Mouse (Mus musculus) limb, embryonic 11.5 days (tissue): Measurements from ENCODE around the gene Ercc5. TPM values are rescaled to one million over a fixed set of nuclear protein-coding genes. Genes with fewer than 3 reads are reported as not detected.

Experiments
- ATAC-seq: fragments of 200-750 bp; cut with Nextera tagmentation; 2 replicates; pipeline ENCODE4 v1.8.0; 2017; ENCODE audit warnings: low read depth; ENCODE audit not compliant: insufficient number of reproducible peaks, low FRiP score, low TSS enrichment
- DNase-seq: peaks from one replicate; pipeline ENCODE4 v3.0.0-alpha.2; 2015; ENCODE audit warnings: low spot score
- H3K27ac ChIP-seq: fragments of 300-500 bp; sonication (generic); replicated peaks from 2 replicates; pipeline ENCODE4 v1.5.1; 2014; ENCODE audit warnings: low read depth, mild to moderate bottlenecking, low read length
- H3K27me3 ChIP-seq: fragments of 300-500 bp; sonication (generic); 2 replicates; pipeline ENCODE4 v1.6.1; 2014; ENCODE audit warnings: mild to moderate bottlenecking, low read length, mixed read lengths; ENCODE audit not compliant: control insufficient read depth, insufficient read depth
- H3K36me3 ChIP-seq: fragments of 300-500 bp; sonication (generic); 2 replicates; pipeline ENCODE4 v1.6.1; 2014; ENCODE audit warnings: mild to moderate bottlenecking, low read length, moderate library complexity, mixed read lengths; ENCODE audit not compliant: control insufficient read depth, insufficient read depth
- H3K4me1 ChIP-seq: fragments of 300-500 bp; sonication (generic); 2 replicates; pipeline ENCODE4 v1.6.1; 2014; ENCODE audit warnings: low read length, mixed read lengths; ENCODE audit not compliant: control insufficient read depth, insufficient read depth
- H3K4me2 ChIP-seq: fragments of 300-500 bp; sonication (generic); 2 replicates; pipeline ENCODE4 v1.6.1; 2014; ENCODE audit warnings: low read depth, mild to moderate bottlenecking, moderate library complexity; ENCODE audit not compliant: severe bottlenecking
- H3K4me3 ChIP-seq: fragments of 300-500 bp; sonication (generic); 2 replicates; pipeline ENCODE4 v1.5.1; 2014; ENCODE audit warnings: low read depth, low read length
- H3K9ac ChIP-seq: fragments of 300-500 bp; sonication (generic); 2 replicates; pipeline ENCODE4 v1.6.1; 2014; ENCODE audit warnings: mild to moderate bottlenecking, low read length
- H3K9me3 ChIP-seq: fragments of 300-500 bp; sonication (generic); 2 replicates; pipeline ENCODE4 v1.6.1; 2016; ENCODE audit warnings: low read length; ENCODE audit not compliant: control insufficient read depth
- WGBS: fragments of 180-500 bp; shearing (Covaris S2); extraction: QIAGEN DNeasy Blood & Tissue Kit; methylation state at CpG from one replicate; pipeline ENCODE4 v1.1.7; 2014; 5-methylcytosine and 5-hydroxymethylcytosine counted together
- polyA plus RNA-seq: library from polyadenylated mRNA; unstranded; fragments of >200 nt; fragmentation: Nextera tagmentation; extraction: Ambion mirVana; gene quantifications from 2 replicates; pipeline ENCODE4 v1.2.1, GENCODE M21; 2014

Gene Ercc5
- polyA plus RNA-seq, 1 experiment from 2014 or later, result 26.0 TPM

- Histone ChIP-seq H3K36me3 (no peaks in the 10 kb centered on the region), H3K4me3 (no peak overlapping the region), H3K4me1 (no peaks in the 10 kb centered on the region), H3K27ac (no peak overlapping the region), H3K9me3 (no peaks in the 10 kb centered on the region), H3K4me2 (no peak overlapping the region), H3K27me3 (no peaks in the 10 kb centered on the region), H3K9ac (no peak overlapping the region)
- WGBS, result 95% methylated on average over 15 of the region's 15 CpGs
- DNase-seq (no peak), ATAC-seq (no peak)
These were observed 55.3 kb downstream of the Ercc5 start for GRCm38 (mm10) chr1:44202876-44203275.

- Histone ChIP-seq H3K27me3 (no peaks in the 10 kb centered on the region), H3K4me3 (no peak overlapping the region), H3K36me3 (no peaks in the 10 kb centered on the region), H3K9ac (no peak overlapping the region), H3K4me1 (no peaks in the 10 kb centered on the region), H3K27ac (no peak overlapping the region), H3K9me3 (no peaks in the 10 kb centered on the region), H3K4me2 (no peak overlapping the region)
- DNase-seq (no peak), ATAC-seq (no peak)
- 59% methylated on average over 2 of the region's 2 CpGs for WGBS
These were observed 66.9 kb downstream of the Ercc5 start for GRCm38 (mm10) chr1:44214443-44214842.

GRCm38 (mm10) chr1:44216352-44217116, 69.0 kb downstream of the Ercc5 start:
- DNase-seq, result no peak
- Histone ChIP-seq H3K4me1 (no peaks in the 10 kb centered on the region), H3K4me3 (no peak overlapping the region), H3K9me3 (no peaks in the 10 kb centered on the region), H3K9ac (no peak overlapping the region), H3K27ac (no peak overlapping the region), H3K36me3 (no peaks in the 10 kb centered on the region), H3K4me2 (no peak overlapping the region), H3K27me3 (no peaks in the 10 kb centered on the region)
- 82% methylated on average over 2 of the region's 2 CpGs for WGBS
- ATAC-seq, result no peak

- H3K9ac ChIP-seq, result no peak overlapping the region
- no peaks in the 10 kb centered on the region for H3K9me3 ChIP-seq
- H3K27ac ChIP-seq, result no peak overlapping the region
- no peak for ATAC-seq
- no peaks in the 10 kb centered on the region for H3K36me3 ChIP-seq
- H3K4me1 ChIP-seq, result no peaks in the 10 kb centered on the region
- H3K27me3 ChIP-seq, result no peaks in the 10 kb centered on the region
- WGBS, result 73% methylated on average over 2 of the region's 2 CpGs
- no peak overlapping the region for H3K4me3 ChIP-seq
- no peak overlapping the region for H3K4me2 ChIP-seq
- DNase-seq, result no peak
These were observed 69.6 kb downstream of the Ercc5 start for GRCm38 (mm10) chr1:44217118-44217517.

- no peaks in the 10 kb centered on the region for H3K27me3 ChIP-seq
- DNase-seq (no peak), ATAC-seq (no peak)
- H3K36me3 ChIP-seq, result no peaks in the 10 kb centered on the region
- no peak within 1 kb of the TSS for H3K9ac ChIP-seq
- 88% methylated on average over 1 of the region's 1 CpGs for WGBS
- no peaks in the 10 kb centered on the region for H3K9me3 ChIP-seq
- H3K4me3 ChIP-seq, result no peak within 1 kb of the TSS
- no peak within 1 kb of the TSS for H3K4me2 ChIP-seq
- no peak within 1 kb of the TSS for H3K27ac ChIP-seq
- no peaks in the 10 kb centered on the region for H3K4me1 ChIP-seq
These were observed 71.3 kb downstream of the Ercc5 start, which contains the start of gene Mettl21e for GRCm38 (mm10) chr1:44218876-44219275. Gene Mettl21e, minus strand, starts transcription at chr1:44218961.

- Histone ChIP-seq H3K4me3 (no peak overlapping the region), H3K9ac (no peak overlapping the region), H3K4me1 (no peaks in the 10 kb centered on the region), H3K4me2 (no peak overlapping the region), H3K27ac (no peak overlapping the region), H3K36me3 (no peaks in the 10 kb centered on the region), H3K27me3 (no peaks in the 10 kb centered on the region), H3K9me3 (no peaks in the 10 kb centered on the region)
- ATAC-seq (peak; percentile 77; the same call in 1 of the 2 replicates), DNase-seq (peak; percentile 53)
- WGBS, result 52% methylated on average over 2 of the region's 2 CpGs
These were observed 81.5 kb downstream of the Ercc5 start for GRCm38 (mm10) chr1:44229044-44229443.

Other genes starting within 250 kb of the Ercc5 start
- 68.9 and 71.8 TPM in 2 replicates for gene Tpp2, start 214.1 kb upstream of the Ercc5 start, polyA plus RNA-seq
- gene Mettl21c, start 127.7 kb upstream of the Ercc5 start, polyA plus RNA-seq, result 0.81 and 1.0 TPM in 2 replicates
- gene Gm8251, start 85.8 kb upstream of the Ercc5 start, polyA plus RNA-seq, result 0.14 and 0.20 TPM in 2 replicates
- gene Tex30, start 45.3 kb upstream of the Ercc5 start, polyA plus RNA-seq, result 91.1 and 101 TPM in 2 replicates
- gene Kdelc1, start 28.9 kb upstream of the Ercc5 start, polyA plus RNA-seq, result 84.1 and 84.2 TPM in 2 replicates
- 28.6 and 29.5 TPM in 2 replicates for gene Bivm, start 28.8 kb upstream of the Ercc5 start, polyA plus RNA-seq
- not detected in 2 replicates for gene Mettl21e, start 71.2 kb downstream of the Ercc5 start, polyA plus RNA-seq